Mouse (Mus musculus): ENCODE data around the gene A530084C06Rik.

A530084C06Rik gene

DNA sequence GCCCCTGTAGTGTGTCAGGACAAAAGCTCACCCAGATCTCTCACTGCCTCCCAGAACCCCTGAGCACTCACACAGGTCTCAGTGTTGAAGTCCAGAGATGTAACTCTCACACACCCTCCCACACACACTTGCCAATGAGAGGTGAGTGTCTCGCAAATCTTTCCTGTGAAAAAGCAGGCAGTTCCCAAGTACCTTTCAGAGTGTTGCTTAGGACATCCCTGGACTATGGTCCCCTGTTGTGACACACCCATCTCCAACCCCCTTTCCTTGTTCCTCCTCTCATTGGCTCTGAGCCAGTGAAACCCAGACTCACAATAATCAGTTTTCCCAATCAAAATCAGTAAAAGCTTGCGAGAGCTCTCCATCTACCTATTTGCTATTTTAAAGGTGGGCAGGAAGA lies 12.3 kb downstream of the A530084C06Rik start:
- in situ Hi-C loops (cut with MboI, MseI), result no loop called here

DNA sequence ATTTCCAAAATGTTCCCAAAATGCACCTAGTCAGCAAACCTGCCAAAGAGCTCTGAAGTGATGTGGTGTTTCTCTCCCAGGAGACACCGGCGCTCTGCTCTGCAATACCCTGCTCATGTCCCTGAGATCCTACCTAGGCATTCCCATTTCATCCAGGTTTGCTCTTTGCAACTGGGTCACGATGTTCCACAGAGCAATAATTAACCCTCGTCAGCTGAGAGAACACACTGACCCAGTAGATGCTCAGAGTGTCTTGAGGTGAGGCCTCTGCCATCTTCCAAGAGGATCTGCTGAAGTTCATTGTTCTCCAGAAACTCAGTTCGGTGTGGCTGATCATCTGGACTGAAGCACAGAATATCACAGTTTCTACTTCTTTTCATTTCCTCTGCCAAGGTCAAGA lies 16.1 kb downstream of the A530084C06Rik start:
- in situ Hi-C loops (cut with MboI, MseI), result no loop called here

DNA sequence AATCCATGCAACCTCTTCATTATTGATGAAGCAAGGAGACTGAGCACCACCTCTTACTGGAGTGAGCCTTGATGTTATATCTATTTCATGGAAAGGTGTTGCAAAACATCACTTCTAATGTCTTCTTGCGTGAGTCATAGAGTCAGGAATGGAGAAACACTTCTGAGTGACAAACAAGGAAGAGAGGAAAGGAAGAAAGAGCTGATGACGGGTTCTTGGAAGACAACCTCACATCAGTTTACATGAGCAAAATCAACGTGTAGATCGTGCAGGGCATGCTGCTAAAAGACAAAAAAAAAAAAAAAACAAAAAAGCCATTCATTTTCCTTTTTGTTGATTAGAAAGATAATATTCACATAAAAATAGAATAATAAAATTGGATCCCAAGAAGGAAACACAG lies 24.4 kb downstream of the A530084C06Rik start:
- in situ Hi-C loops (cut with MboI, MseI), result no loop called here

DNA sequence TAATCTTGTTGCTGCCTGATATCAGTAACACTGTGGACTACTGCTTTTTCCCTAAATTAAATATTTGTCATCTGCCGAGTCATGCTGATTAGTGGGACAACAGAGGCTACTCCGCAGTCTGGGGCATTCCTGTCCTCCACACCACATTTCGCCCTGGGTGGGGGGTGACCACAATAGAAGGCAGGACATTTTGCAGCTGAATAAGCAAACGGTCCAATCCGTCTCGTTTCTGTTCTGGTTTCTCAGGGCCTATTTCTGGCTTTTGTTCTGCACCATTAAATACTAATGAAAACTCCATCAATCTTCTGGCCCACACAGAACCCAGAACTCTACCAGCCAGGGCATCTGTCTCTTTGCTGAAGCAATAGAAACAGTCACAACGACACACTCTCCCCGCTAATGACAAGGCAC lies 27.5 kb downstream of the A530084C06Rik start:
- in situ Hi-C loops (cut with MboI, MseI), result no loop called here

DNA sequence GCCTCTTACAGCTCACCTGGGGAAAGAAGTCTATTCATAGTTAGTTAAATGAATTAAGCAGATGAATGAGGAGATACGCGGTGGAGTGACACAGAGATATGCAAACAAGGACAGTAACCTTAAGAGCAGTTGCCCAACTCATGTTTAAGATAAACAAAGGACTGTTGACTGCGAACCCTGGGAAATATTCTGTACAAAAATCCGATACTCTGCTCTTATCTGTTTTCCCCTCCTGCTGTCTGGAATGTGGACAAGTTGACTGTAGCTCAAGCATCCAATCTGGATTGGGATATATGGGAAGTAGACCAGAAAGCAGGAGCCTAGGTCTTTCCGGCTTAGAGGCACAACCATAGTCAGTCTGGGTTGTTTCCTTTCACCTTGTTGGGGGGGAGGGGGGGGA lies 27.9 kb downstream of the A530084C06Rik start:
- in situ Hi-C loops (cut with MboI, MseI), result no loop called here

DNA sequence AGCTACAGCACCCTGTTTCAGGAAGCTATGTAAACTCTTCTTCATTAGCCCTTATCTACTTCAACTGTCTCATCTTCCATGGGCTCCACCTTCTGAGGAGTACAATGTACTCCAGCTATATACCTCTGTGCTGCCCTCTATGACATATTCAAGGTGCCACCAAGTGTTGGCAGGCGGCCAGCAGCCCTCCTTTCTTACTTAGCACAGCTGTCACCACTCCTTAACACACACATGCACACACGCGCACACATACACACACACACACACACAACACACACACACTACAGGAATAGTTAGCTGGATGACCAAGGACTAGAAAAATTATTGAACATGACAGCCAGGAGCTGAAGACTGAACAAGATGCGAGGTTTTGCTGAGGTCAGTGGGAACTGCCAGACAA lies 34.2 kb downstream of the A530084C06Rik start:
- in situ Hi-C loops (cut with MboI, MseI), result no loop called here

DNA sequence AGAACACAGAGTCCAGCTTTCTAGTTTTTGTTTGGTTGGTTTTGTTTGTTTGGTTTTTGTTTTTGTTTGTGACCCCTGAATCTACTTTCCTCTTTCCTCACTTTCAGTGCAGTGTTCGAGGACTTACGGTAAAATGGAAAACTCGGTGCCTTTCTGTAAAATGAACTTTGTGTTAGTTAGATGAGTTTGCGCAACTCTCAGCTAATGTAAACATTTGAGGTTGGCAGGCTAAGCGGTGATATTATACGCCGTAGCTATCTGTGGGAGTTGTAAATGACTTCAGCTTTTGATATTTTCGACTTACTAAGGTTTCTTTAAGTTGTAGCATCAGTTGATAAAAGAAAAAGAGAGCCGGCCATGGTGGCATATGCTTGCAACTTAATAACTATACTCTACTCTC lies 40.2 kb downstream of the A530084C06Rik start:
- in situ Hi-C loops (cut with MboI, MseI), result no loop called here

DNA sequence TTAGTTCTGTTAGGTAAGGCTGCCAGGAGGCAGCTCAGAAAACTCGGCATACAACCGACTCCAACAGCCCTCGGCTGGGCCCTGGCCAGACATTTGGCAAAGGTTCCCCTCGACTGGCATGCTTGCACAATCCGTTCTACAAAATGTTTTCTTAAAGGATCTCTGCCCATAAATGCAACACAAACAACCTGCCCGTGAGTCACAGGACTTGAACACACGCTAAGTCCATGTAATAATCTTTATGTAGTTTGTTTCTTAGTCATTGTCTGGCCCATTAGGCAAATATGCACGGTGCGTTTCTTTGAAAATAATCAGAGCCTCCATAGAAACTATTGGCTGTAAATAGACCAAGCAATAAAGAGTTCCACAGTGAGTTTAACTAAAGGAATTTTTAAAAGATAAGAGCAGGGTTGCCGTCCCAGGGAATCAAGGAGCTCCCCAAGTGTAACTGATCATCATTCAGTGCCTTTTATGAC lies 40.7 kb downstream of the A530084C06Rik start:
- in situ Hi-C loops (cut with MboI, MseI), result no loop called here

DNA sequence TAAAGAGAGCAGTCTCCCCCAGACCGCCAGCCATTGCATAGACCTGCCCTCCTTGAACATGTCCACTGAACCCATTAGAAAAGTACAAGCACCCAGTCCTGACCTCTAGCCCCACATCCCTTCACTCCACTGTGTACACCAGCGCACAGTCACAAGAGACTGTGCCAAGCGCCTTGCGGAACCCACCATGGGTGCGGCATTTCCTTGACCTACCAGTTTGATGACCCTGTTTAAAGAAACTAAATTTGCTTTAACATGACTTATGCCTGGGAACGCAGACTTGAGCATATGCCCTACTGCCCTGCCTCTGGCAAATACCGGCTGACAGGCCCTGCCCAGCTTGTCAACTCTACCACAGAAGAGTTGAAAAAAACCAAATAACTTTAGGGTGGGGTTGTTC lies 43.9 kb downstream of the A530084C06Rik start:
- in situ Hi-C loops (cut with MboI, MseI), result no loop called here

DNA sequence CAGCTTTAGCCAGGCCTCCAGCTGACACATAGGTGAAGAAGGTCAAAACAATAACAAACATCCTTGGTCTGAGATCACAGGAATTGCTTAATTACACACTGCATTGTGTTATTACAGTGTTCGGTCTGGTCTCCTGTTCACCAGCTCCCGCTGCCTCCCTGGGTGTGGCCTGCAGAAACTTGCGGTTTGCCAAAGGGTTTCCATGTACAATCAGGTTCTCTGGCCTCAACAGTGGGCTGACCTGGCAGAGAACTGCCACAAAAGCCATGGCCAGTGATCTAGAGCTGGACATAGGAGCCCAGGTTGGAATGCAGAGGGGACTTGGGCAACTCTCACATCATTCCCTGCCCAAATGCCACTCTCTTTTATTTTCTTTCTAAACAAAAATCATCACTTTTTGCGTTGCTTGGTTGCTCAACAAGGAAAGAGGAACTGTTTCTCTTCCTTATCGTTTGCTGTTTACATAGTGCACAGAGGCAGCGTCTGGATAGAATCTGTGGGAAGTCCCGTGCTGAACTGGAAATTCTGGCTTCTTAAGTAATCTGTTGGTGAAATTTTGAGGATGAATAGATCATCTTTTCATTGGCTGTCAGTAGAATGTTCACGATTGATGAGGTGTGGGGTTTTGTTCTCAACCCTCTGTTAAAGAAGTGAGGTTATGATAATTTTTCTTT lies 52.5 kb downstream of the A530084C06Rik start:
- in situ Hi-C loops (cut with MboI, MseI), result no loop called here
